In genomic region chr13:112371729-112372128, GRCm38 (mm10) we compare ENCODE assay signal across 31 mouse cellular contexts.
"Had no signal": no experiment of that assay in that cellular context is flagged by ENCODE, and none has a peak within 500 bp of the region (broad histone marks: within the 10 kb centered on the region; RNA-seq: fewer than 3 reads in every experiment).

No protein-coding gene starts in this region.

- H3K4me2 ChIP-seq: limb, embryonic 12.5 days; limb, embryonic 13.5 days; limb, embryonic 15.5 days; liver, embryonic 11.5 days; liver, embryonic 12.5 days; liver, embryonic 13.5 days; liver, embryonic 15.5 days; lung, embryonic 14.5 days; lung, embryonic 15.5 days; midbrain, embryonic 12.5 days; midbrain, embryonic 13.5 days; midbrain, embryonic 15.5 days; neural tube, embryonic 12.5 days; neural tube, embryonic 13.5 days had no signal

- H3K9me3 ChIP-seq: limb, embryonic 10.5 days; limb, embryonic 12.5 days; limb, embryonic 13.5 days; limb, embryonic 15.5 days; liver, embryonic 12.5 days; liver, embryonic 13.5 days; liver, embryonic 15.5 days; lung, embryonic 15.5 days; midbrain, embryonic 12.5 days; midbrain, embryonic 13.5 days; midbrain, embryonic 15.5 days; neural tube, embryonic 12.5 days; neural tube, embryonic 13.5 days had no signal

- H3K9ac ChIP-seq: limb, embryonic 12.5 days; limb, embryonic 13.5 days; limb, embryonic 15.5 days; liver, embryonic 12.5 days; liver, embryonic 13.5 days; liver, embryonic 14.5 days; liver, embryonic 15.5 days; liver, postnatal 0 days; lung, embryonic 14.5 days; lung, embryonic 15.5 days; midbrain, embryonic 12.5 days; midbrain, embryonic 13.5 days; midbrain, embryonic 15.5 days; neural tube, embryonic 12.5 days; neural tube, embryonic 13.5 days had no signal

- H3K36me3 ChIP-seq: limb, embryonic 10.5 days; limb, embryonic 12.5 days; limb, embryonic 13.5 days; limb, embryonic 15.5 days; liver, embryonic 12.5 days; liver, embryonic 13.5 days; liver, embryonic 15.5 days; lung, embryonic 15.5 days; midbrain, embryonic 12.5 days; midbrain, embryonic 13.5 days; midbrain, embryonic 15.5 days; neural tube, embryonic 12.5 days; neural tube, embryonic 13.5 days had no signal

- H3K4me1 ChIP-seq: liver, embryonic 12.5 days; liver, embryonic 13.5 days; liver, embryonic 15.5 days; neural tube, embryonic 12.5 days had no signal

- DNase-seq: left cerebral cortex, postnatal 4 days; liver; liver, embryonic 13.5 days; liver, postnatal 0 days; lung, adult 18-20 months; lung, adult 2 months; lung, embryonic 14.5 days; lung, postnatal 10 days; lung, postnatal 14 days; lung, postnatal 36 days; lung, postnatal 4 days; midbrain, embryonic 14.5 days had no signal

- H3K27me3 ChIP-seq: limb, embryonic 12.5 days; limb, embryonic 13.5 days; limb, embryonic 15.5 days; liver, embryonic 12.5 days; liver, embryonic 13.5 days; liver, embryonic 15.5 days; lung, embryonic 15.5 days; midbrain, embryonic 12.5 days; midbrain, embryonic 13.5 days; midbrain, embryonic 15.5 days; neural tube, embryonic 12.5 days; neural tube, embryonic 13.5 days had no signal

- H3K4me3 ChIP-seq: limb, embryonic 10.5 days; limb, embryonic 12.5 days; limb, embryonic 13.5 days; limb, embryonic 15.5 days; liver, embryonic 12.5 days; liver, embryonic 13.5 days; liver, embryonic 15.5 days; lung, embryonic 15.5 days; megakaryocyte, embryonic 14.5 days; midbrain, embryonic 12.5 days; midbrain, embryonic 13.5 days; midbrain, embryonic 15.5 days; myocyte; neural tube, embryonic 12.5 days; neural tube, embryonic 13.5 days had no signal

- H3K27ac ChIP-seq: limb, embryonic 10.5 days; limb, embryonic 12.5 days; limb, embryonic 13.5 days; limb, embryonic 15.5 days; liver, embryonic 12.5 days; liver, embryonic 13.5 days; liver, embryonic 14.5 days; liver, embryonic 15.5 days; lung, embryonic 15.5 days; macrophage; midbrain, embryonic 12.5 days; midbrain, embryonic 13.5 days; midbrain, embryonic 15.5 days; neural tube, embryonic 12.5 days; neural tube, embryonic 13.5 days had no signal

- ATAC-seq: liver, embryonic 12.5 days; liver, postnatal 0 days; lung, postnatal 0 days; midbrain, embryonic 13.5 days; midbrain, embryonic 15.5 days; midbrain, embryonic 16.5 days had no signal
